Mouse (Mus musculus): ENCODE results near the gene S1pr1.

S1pr1 gene

DNA sequence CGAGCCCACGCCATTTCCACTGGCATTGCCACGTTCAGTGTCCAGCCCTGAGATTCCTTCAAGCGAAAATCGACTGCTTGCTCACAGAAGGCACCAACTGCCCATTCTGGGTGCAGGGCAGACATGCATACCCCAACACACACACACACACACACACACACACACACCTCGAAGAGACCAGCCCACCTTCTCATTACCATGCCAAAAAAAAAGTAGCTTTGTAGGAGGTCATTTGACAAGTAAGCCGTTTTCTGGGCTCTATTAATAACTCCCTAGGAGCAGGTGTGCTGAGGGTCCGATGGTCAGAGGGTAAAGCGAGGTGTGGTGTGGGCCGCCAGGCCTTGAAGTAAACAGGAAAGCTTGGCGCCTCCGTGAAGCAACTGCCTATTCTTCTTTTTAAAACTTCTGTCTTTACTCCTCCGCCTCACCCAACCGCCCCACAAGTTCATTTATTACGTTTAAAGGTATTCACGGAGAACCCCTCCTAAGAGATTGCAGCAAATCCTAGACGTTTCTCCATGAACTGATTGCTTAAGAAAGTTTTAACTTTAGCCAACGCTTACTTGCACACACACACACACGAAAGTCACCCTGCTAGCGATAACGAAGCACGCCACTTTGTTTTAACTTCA is 1.3 kb downstream of the S1pr1 start:
- in situ Hi-C loops (cut with MboI; ENCODE audit: unreplicated experiment in 2 of 2) = loop anchor here (5.0 to 10.0 kb wide), 5 partner anchors 36 to 261 kb away; no protein-coding TSS in a partner anchor

DNA sequence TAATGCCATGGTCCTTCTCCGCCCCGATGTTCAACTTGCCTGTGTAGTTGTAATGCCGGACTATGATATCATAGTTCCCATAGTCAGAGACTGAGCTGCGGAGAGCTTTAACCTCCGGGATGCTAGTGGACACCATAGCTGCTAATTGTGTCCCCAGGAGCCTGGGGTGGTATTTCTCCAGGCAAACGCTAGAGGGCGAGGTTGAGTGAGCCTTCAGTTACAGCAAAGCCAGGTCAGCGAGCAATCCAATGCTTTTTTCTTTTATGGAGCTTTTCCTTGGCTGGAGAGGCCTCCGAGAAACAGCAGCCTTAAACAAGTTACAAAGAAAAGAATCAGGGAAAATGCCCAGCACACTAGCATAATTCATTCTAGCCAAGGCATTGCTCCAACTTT is 2.1 kb downstream of the S1pr1 start:
- in situ Hi-C loops (cut with MboI; ENCODE audit: unreplicated experiment in 2 of 2) = loop anchor here (5.0 to 10.0 kb wide), 5 partner anchors 36 to 262 kb away; no protein-coding TSS in a partner anchor

DNA sequence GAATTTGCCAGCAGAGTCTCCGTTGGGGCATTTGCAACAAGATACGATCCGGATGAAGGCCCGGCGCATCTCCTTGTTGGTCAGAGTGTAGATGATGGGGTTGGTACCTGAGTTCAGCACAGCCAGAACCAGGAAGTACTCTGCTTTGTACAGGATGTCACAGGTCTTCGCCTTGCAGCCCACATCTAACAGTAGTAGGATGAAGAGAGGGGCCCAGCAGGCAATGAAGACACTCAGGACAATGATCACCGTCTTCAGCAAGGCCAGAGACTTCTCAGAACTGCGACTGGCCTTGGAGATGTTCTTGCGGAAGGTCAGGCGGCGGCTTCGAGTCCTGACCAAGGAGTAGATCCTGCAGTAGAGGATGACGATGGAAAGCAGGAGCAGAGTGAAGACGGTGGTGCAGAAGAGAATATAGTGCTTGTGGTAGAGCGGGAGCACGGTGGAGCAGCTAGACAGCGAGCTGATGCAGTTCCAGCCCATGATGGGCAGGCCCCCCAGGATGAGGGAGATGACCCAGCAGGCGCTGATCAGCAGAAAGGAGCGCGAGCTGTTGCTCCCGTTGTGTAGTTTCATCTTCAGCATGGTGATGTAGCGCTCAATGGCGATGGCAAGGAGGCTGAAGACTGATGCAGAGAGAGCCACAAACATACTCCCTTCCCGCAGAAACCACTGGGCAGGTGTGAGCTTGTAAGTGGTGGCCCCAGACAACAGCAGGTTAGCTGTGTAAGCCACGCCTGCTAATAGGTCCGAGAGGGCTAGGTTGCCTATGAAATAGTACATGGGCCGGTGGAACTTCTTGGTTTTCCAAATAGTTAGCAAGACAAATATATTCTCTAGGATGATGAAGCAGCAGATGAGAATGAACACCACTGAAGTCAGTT is 2.7 kb downstream of the S1pr1 start:
- in situ Hi-C loops (cut with MboI; ENCODE audit: unreplicated experiment in 2 of 2) = loop anchor here (5.0 to 10.0 kb wide), 5 partner anchors 35 to 263 kb away; no protein-coding TSS in a partner anchor

DNA sequence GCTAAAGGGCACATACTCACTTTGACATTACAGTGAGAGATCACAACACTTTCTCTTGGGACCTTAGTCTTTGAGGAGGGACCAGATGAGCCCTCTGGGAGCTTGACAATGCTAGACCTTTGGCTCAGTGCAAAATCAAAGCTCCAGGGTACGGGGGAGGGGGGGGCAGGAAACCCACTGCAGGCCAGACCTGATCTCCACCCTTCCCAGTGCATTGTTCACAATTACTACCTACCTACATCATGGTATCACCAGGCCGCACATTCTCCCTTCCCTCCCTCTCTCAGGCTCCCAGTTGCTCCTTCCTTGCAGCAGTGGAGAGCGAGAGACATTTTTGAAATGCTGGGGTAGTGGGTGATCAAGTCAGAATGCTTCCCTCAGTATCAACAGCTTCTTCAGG is 3.5 kb downstream of the S1pr1 start:
- in situ Hi-C loops (cut with MboI; ENCODE audit: unreplicated experiment in 2 of 2) = loop anchor here (5.0 to 10.0 kb wide), 5 partner anchors 34 to 263 kb away; no protein-coding TSS in a partner anchor

DNA sequence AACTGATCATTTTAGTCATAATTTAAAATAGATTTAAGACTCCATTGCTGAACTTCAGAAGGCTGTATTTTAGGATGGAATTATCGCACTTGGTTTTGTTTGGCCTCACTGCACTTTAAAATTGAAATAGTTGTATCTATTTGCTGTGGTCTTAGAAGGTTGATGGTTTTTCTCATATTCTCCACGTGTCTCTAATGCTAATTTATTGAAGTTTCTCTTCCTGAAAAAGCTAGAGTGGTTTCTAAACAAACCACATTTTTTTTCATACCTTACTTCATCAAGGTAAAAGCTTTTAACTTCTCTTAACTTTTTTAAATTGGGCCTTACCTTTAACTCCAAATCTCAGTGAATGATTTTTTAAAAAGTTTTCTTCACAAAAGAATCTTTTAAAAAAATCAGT is 4.8 kb downstream of the S1pr1 start:
- in situ Hi-C loops (cut with MboI; ENCODE audit: unreplicated experiment in 2 of 2) = loop anchor here (5.0 to 10.0 kb wide), 5 partner anchors 33 to 265 kb away; no protein-coding TSS in a partner anchor

DNA sequence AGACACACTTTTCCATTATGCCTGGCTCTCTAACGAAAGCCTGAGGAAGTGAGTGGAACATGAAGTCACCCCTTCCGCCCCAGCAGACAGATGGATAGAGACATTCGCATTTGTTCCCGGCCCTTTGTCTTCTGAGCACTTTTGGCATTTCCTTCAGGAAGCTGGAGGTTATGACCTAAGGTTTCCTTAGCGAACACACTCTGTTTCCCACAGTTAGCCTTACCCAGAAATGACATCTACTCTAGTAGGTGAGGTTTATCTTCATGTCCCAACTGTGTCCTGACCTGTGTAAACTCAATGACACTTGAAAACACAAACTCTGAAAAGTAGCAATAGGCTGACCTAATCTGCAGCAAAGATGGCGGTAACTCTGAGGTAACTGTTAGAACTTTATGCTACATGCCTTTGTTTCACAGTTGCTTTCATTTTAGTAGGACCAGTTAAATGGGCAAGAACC is 5.7 kb downstream of the S1pr1 start:
- in situ Hi-C loops (cut with MboI; ENCODE audit: unreplicated experiment in 2 of 2) = loop anchor here in 1 of 2 experiments (5.0 kb wide), 1 partner anchor 178 kb away; the partner anchor contains the start of gene Dph5

DNA sequence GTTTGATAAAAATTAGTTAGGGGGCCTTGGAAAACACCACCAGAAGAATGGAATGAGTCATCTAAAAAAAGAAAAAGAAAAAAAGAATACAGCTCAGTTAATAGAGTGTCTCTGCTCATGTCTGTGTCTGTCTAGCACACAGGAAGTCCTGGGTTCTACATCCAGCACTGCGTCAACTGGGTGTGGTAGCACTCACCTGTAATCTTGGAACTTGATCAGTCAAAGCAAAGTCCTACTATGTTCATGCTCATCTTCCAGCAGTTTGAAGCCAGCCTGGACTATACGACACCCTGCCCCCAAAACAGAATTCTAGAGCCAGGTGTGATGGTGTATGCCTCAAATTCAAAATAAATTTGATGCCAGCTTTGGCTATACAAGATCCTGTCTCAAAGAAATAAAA is 8.1 kb downstream of the S1pr1 start:
- in situ Hi-C loops (cut with MboI; ENCODE audit: unreplicated experiment in 2 of 2) = loop anchor here in 1 of 2 experiments (5.0 kb wide), 1 partner anchor 181 kb away; the partner anchor contains the start of gene Dph5

DNA sequence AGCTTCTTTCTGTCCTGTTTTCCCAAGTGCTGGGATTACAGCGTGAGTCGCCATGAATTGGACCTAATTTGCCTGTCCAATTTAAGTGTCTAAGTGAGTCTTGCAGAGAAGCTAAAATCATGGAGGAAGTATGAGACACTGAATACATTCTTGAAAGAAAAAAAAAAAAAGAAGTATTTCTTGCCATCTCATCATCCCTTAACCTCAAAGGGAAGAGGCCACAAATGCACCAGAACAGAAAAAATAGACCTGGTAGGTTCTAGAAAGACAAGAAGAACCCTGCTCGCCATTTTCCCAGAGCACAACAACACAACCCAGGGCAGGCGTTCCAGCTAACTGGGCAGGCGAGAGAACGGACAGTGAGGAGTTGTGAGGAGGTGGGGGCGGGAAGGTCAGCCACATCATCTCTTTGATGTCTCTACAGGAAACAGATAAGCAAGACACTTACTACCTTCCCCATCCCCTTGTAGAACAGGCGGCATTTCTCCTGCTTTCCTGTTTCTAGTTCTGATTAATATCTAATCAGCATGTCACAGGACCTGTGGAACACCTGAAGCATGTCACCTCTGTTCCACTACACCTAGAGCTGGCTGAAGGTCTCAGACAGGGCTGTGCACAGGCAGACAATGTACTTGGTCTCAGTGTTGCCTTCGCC is 10.5 kb downstream of the S1pr1 start:
- in situ Hi-C loops (cut with MboI; ENCODE audit: unreplicated experiment in 2 of 2) = no loop called here

DNA sequence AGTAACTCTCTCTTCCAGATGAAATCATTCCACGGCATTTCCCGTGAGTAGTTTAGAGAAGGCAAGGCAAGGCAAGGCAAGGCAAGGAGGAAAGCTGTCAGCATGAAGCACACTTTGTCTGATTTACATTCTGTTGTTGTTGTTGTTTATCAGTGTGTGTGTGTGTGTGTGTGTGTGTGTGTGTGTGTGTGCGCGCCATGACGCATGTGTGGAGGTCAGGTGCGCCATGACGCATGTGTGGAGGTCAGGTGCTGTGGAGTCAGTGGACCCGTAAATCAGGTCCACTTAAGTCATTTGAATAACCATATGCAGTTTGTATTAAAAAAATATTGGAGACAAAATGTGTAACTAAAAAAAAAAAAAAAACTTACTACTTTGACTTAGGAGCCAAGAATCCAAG is 11.2 kb downstream of the S1pr1 start:
- in situ Hi-C loops (cut with MboI; ENCODE audit: unreplicated experiment in 2 of 2) = no loop called here

DNA sequence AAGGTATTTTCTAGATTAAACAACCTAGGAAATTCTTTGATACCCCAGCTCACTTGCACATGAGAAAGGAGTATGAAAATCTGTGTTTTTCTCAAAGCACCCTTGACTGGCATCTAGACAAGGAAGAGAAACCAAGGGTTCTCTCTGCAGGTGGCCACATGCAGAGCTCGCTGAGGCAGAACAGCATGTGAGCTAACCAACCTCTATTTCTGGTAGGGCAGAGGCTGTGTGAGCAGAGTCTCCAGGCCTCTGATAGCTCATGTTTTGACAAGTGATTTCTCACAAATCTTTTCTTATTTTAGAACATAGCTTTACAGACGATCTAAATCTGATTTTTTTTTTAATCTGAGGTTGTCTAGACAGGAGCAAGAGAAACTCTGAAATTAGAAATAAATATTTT is 12.8 kb downstream of the S1pr1 start:
- in situ Hi-C loops (cut with MboI; ENCODE audit: unreplicated experiment in 2 of 2) = no loop called here

DNA sequence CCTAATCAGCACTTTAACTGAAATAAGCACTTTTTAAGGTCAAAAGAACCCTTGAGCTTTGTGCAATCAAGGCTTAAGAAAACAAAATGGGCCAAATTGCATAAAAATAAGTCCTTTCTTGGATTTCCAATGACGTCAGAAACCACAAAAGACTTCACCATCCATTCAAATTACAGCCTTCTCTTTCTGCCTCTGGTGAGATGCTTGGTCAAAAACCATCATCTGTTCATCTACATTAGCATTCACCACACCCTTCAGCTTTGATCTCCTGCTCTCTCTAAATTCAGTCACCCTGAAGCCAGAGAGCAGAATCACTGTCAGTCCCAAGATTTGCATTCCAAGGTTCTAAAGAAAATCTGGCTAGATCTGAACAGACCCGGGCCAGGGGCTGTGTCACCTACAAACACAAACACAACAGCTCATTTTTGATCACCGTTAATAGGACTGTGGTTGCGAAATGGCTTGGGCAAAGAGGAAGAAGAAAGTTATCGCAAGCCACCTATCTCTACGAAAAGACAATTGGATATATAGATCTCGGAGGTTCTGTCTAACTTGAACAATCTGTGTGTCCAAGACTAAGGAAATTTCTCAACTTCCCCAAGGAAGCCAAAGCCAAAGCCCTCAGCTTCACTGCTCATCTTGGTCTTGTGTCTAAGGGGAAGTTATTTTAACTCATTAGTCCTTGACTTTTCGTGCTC is 19.5 kb downstream of the S1pr1 start:
- in situ Hi-C loops (cut with MboI; ENCODE audit: unreplicated experiment in 2 of 2) = loop anchor here in 1 of 2 experiments (10.0 kb wide), 1 partner anchor 729 kb away; the partner anchor contains the start of gene Cdc14a

DNA sequence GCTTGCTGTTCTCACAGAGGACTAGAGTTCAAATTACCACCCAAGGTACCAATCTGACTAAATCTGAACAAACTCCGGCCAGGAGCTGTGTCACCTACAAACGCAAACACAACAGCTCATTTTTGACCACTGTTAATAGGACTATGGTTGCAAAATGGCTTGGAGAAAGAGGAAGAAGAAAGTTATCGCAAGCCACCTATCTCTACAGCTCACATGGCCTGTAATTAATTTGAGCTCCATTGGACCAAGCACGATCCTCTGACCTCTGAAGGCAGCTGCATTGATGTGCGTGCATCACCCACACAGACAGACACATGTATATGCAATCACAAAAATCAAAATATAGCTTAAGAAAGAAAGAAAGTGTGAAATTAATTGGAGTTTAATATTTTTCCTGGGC is 20.7 kb downstream of the S1pr1 start:
- in situ Hi-C loops (cut with MboI; ENCODE audit: unreplicated experiment in 2 of 2) = loop anchor here in 1 of 2 experiments (10.0 kb wide), 1 partner anchor 731 kb away; the partner anchor contains the start of gene Cdc14a

DNA sequence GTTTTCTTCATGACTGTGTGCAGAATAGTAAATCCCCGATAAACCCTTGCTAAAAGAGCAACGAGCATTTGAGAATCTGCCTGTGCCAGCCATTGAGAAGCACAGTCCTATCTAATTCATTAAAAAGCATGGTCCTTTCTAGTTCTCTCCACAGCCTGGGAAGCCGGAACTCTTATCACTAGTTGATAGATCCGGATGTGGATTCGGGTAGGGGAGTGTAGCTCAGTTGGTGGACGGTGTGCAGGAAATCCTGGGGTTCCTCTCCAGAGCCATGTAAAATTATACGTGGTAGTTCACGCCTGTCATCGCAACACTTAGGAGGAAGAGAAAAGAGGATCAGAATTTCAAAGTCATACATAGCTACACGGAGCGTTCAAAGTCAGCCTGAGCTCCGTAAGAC is 21.5 kb downstream of the S1pr1 start:
- in situ Hi-C loops (cut with MboI; ENCODE audit: unreplicated experiment in 2 of 2) = loop anchor here in 1 of 2 experiments (10.0 kb wide), 1 partner anchor 731 kb away; the partner anchor contains the start of gene Cdc14a

DNA sequence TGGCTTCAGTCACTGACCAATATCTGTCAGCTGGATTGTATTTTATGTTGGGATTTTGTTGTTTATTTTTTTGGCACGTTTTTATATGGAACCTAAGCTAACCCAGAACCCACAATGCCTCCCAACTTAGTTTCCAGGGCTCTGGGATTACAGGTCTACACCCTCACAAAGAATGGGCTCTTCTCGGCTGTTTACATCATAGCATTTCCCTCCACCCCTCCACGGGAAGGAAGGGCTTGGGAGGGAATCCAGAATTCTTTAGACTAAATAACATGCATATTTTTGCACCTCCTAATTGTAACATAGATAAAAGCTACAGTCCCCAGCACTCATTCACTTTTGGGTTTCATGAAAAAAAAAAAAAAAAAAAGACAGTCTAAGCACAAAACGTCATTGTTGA is 22.0 kb downstream of the S1pr1 start:
- in situ Hi-C loops (cut with MboI; ENCODE audit: unreplicated experiment in 2 of 2) = loop anchor here in 1 of 2 experiments (10.0 kb wide), 1 partner anchor 732 kb away; the partner anchor contains the start of gene Cdc14a

DNA sequence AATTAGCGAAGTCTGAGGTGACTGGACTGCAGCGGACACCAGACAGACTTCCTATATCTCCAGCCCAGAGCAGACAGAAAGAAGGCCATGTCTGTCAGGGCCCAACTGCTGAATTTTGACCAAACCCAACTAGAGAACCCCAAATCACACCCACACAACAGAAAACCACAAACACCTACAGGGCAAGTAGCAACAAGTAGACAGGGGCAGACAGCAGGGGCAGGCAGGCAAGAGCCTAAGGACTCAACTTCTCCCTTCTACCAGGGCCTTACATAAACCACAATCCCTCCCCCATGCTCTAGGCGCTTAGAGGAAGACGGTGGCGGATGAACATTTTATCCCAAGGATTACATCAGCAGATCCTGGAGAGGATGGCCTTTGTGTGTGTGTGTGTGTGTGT is 22.5 kb downstream of the S1pr1 start:
- in situ Hi-C loops (cut with MboI; ENCODE audit: unreplicated experiment in 2 of 2) = loop anchor here in 1 of 2 experiments (10.0 kb wide), 1 partner anchor 732 kb away; the partner anchor contains the start of gene Cdc14a

DNA sequence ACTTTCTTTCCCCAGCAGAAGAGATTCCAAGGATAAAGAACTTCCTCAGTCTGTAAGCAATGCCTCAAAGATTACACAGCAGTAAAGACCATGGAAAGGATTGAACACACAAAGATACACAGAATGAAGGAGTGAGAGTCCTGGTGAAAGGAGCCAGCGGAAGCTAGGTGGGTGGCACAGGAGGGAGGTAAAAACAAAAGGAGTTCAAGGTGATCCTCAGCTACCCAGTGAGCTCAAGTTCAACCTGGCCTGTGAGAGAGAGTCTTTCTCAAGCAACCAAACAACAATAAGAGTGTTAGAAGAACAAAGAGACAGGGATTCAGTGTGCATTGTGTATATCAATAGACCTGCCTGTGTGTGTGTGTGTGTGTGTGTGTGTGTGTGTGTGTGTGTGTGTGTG is 25.0 kb downstream of the S1pr1 start:
- in situ Hi-C loops (cut with MboI; ENCODE audit: unreplicated experiment in 2 of 2) = loop anchor here in 1 of 2 experiments (10.0 kb wide), 1 partner anchor 735 kb away; the partner anchor contains the start of gene Cdc14a

DNA sequence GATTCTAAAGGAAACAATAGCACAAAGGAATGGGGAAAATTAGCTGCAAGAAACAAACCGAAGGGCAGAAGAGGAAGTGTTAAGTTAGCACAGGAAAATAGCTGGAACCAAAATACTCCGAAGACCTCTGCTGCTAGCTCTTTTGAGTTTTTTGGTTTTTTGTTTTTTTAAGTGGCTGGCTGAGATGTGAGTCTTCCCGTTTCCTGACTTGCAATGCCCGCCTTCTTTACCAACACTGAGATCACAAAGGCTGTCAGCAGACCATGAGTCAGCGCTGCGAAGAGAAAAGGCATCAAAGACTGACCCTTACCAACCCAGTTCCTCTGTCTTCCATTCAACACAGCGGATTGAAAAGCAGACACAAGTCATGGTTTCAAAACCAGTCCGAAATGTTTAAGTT is 25.5 kb downstream of the S1pr1 start:
- in situ Hi-C loops (cut with MboI; ENCODE audit: unreplicated experiment in 2 of 2) = no loop called here

DNA sequence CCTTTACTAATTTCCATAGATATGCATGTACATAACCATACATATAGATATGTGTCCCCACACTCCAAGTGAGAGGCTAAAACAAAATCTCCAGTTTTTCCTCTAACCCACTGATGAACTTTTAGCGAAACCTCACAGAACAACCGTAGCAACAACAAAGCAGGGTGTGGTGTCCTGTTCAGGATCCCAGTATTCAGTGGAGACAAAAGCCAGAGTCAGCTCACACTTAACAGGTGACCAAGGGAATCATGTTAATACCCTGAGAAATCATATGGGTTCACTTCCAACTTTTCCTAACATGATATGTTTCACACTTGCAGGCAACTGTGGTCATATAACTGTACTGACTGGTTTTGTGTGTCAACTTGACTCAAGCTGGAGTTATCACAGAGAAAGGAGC is 27.1 kb downstream of the S1pr1 start:
- in situ Hi-C loops (cut with MboI; ENCODE audit: unreplicated experiment in 2 of 2) = no loop called here

DNA sequence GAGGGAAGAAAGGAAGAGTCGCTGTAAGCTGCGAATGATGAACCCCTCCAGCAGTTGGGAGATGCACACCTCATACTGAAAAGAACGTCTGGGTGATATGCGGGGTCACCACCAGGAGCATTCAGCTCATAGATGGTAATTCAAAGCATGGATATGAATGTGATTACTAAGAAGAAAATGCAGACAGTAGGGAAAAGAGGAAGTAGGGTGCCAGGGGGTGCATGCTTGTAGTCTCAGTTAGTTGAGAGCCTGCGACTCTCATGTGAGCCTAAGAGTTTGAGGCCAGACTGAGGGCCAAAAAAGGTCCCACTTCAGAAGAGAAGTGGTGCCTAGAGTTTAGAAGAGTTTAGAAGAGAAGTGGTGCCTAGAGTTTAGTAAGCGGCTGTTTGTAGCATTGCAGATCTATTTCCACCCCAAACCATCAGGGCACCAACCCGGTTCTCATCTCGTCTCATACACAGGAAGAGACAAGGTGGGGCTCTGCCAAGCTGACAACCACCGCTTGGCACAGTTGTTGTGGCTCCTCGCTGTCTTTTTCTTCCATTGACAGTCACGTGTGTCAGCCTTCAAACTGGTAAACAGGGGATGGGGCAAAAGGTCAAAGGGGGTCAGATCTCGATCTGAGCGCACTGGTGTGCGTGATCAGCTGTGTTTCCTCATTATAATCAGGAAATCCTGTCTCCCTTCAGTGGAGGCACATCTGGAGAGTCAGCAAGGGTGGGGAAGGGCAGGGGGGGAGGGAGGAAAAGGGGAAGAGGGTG is 32.4 kb downstream of the S1pr1 start:
- in situ Hi-C loops (cut with MboI; ENCODE audit: unreplicated experiment in 2 of 2) = no loop called here

Data from v-Abl transformed pro-B cells (cell line).